Mouse (Mus musculus): ENCODE data around the gene Ryk.
"Not testable (repeated sequence)": the region's sequence is repeated elsewhere in the genome, so short reads cannot be mapped to it uniquely, and the experiment has no call there.

Gene Ryk

DNA sequence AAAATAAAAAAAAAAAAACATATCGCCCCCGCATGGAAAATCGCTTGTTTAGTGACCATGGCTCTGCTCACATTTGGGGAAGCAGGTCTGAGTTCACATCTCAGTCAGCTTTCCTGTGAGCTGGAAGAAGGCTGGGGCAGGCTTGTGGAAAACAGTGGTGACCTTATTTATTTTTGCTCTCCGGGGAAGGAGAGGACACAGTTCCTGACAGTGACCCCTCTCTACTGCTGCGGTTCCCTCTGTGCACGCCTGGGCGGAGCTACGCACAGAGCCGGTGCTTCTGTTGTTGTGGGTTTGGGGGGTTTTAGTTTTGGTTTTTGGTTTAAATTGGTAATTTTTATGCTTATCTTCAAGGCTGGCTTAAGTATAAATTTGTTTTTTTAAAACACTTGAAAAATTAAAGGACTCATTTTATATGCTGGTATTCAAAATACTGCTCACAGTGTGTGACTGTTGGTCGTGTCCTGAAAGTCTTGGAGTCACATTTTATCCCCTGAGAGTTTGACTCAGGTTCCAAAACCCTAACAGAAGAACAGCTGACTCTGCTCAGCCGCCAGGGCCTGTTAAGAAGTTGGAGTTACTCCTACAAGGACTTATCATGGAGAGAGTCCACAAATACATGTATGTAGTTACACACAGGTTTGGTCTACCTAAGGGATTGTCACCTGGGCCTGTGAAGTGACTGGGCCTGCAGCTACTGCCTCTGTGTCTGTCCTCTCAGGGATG is 73.0 kb downstream of the Ryk start:
- no peak for DNase-seq

DNA sequence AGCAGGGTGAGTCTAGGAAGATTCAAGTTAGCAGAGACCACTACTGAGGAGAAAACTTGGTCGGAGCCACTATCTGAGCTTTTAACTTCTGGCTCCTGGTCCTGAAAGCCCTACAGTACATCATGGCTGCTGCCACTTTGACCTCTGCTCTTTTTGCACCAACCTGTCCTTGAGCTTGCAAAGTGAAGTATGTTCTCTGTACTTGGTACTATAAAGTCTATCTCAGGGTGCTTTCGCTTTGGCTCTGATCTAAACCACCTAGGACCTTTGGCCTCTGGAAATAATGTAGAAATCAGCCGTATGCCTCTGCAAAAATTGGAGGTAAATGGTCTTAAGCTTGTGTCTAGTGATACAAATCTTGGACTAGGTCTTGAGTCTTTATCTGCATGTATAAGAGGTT is 76.8 kb downstream of the Ryk start:
- DNase-seq: no peak

DNA sequence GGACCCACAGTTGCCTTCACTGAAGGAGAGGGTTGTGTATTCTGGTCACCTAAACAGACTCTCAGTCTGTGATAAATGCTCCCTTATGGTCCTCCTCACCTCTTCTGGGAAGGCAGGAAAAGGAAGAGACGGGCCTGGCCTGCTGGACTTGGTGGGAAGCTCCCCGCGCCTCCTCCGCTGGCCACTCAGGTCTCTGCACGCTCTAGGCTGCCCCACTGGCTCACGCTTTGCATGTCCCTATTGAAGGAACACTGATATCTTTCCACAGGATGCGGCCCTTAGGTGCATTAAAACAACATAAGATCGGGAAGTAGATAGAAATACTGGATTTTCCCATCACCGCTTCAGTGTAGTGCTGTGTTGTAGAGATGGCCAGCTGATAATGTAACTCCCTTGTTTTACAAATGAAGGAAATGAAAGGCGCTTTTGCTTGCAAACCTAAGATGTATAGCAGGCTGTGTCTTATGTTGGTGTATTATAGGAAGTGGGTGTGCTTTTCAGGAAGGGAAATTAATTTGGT is 77.9 kb downstream of the Ryk start:
- DNase-seq: no peak

GRCm38 (mm10) chr9:102913597-102913996 is 78.9 kb downstream of the Ryk start:
- DNase-seq: not testable (repeated sequence)

GRCm38 (mm10) chr9:102914583-102914982 is 79.9 kb downstream of the Ryk start:
- DNase-seq: no peak

- no peak for DNase-seq
Measured at GRCm38 (mm10) chr9:102915292-102915854, 80.7 kb downstream of the Ryk start.

DNA sequence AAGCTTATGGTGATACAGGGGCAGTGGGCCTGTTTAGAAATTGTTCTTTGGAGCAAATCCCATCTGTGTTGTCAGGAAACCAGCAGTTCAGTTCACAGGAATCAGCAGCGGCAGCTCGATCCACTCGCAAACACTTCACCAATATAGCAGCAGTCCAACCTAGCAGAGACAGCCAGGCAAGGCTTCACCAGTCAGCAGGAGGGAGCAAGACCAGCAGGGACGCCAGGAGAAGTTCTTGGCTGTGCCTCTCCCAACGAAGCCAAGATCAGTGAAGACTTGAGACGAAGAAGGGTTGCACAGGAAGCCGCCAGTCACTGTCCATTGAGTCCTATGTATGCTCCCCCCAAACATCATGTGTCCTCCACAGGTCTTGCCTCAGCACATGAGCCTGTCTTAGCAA is 81.4 kb downstream of the Ryk start:
- no peak for DNase-seq

GRCm38 (mm10) chr9:102917532-102918129 is 82.9 kb downstream of the Ryk start:
- no peak for DNase-seq

- DNase-seq: no peak
Measured at GRCm38 (mm10) chr9:102919486-102919885, 84.8 kb downstream of the Ryk start.

GRCm38 (mm10) chr9:102921791-102922190 is 87.1 kb downstream of the Ryk start:
- DNase-seq: no peak

- no peak for DNase-seq
Measured at GRCm38 (mm10) chr9:102922866-102923434, 88.2 kb downstream of the Ryk start.

DNA sequence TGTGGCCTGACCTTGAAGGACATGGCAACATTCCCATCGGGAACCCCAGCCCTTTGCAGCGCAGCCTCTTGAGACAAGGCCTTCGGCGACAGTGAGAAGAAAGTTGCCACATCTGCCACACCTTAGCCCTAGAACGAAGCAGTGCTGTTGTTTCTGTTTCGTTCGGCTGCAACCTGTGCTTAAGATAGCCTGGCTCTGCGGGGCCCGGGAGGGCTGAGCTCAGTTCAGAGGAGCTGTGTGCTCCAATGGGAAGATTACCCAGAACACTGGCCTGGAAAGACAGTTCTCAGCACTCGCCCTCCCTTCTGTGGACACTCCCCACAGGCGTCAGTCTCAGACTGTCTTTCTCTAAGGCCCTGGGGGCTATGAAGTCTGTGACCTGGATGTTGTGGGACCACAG is 89.1 kb downstream of the Ryk start:
- no peak for DNase-seq

GRCm38 (mm10) chr9:102924627-102925316 is 90.1 kb downstream of the Ryk start:
- DNase-seq: no peak

DNA sequence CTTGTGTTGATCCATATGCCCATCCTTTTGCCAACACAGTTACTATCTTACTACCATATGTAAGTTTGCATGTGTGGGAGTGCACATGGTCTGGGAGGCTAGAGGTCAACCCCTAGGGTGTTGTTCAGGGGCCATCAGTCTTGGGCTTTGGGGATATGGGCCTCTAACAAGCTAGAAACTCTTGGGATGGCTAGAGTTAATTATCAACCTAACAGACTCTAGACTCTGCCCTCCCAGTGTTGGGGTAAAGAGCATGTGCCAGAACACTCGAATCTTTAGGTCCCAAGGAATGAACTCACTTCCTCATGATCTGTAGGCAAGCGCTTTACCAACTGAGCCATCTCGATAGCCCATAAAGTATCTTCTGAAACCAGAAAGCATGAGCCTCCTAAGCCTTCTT is 91.4 kb downstream of the Ryk start:
- no peak for DNase-seq

DNA sequence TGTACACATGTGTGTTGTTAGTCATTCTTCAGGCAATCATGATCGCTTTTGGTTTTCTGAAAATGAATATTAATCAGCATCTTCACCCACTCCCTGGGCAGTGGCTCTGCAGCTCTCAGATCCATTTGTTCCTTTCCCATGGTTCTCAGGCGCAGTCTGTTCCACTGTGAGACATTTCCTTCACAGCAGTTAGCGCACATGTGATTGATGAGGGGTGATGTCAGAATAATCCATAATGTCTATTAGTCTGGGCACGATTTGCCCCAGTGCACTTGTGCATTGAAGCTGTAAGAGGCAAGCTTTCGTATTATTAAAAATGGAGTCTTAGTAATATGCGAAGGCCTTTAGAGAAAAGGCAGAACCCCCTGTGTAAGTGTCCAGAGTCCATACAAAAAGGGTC is 95.1 kb downstream of the Ryk start:
- DNase-seq: no peak

DNA sequence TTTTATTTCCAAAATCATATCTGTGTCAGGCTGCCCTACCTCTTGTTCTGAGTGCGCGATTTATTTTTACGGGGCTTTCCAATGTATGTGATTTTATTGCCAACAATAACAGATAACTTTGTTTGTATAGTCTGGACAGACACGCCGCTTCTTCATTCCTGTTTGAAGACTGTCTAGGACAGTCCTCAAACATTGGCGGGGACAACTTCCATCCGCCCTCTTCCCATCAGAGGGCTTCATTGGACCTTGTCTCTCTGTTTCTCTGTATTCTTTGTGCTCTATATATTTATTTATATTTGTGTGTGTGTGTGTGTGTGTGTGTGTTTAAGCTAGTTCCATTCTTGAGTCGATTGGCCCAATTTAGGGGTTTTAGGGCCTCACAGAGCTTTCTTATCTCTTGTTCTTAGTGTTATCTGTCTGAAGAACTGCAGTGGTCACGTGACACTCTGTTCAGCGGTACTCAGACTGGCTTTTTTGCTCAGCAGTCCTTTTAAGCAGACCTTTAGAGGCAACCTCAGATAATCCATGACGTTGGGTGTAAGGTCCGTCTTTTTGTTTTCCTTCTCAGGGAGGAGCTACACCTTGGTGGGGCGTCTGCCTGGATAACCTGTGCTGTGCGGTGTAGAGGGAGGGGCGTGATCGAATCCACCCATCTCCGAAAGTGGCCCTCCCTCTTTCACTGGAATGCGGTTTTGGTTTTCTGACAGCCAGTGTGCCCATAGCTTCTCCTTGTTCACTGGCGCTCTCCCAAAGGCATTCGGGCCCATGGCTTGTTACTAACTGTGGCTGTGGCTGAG is 99.4 kb downstream of the Ryk start:
- DNase-seq: no peak

DNA sequence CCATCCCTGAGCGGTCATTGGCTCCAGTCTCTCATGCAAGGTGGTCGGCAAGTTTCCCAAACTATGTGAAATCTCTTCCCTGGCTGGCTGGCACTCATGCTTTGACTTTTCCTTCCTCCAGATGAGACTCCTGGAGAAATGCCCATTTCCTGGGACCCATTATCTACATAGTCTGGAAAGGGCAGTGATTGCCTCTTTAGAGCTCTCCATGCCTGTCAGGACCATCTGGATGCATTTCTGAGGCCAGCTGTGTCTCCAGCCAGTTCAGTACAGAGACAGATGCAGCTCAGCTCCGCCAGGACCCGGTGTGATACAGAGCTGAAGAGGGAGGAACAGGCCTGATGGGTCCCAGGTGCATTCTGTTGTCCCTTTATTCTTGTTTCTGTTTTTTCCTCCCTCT is 107.5 kb downstream of the Ryk start:
- DNase-seq: no peak

DNA sequence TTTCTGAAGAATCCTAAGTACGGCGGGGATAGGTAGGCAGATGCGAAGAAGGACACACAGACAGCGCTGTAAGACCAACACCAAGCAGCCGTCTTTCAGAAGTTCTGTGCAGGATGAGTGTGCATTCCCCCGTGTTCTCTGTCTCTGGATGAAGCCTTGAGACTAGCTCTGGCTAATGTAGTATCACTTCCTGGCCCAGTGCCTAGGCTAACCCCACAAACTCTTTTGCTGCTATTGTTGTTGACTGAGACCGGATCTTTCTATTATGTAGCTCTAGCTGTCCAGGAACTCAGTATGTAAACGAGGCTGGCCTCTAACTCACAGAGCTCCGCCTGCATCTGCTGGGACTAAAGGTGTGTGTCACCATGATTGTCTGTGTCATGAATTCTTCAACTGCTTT is 110.2 kb downstream of the Ryk start:
- no peak for DNase-seq

DNA sequence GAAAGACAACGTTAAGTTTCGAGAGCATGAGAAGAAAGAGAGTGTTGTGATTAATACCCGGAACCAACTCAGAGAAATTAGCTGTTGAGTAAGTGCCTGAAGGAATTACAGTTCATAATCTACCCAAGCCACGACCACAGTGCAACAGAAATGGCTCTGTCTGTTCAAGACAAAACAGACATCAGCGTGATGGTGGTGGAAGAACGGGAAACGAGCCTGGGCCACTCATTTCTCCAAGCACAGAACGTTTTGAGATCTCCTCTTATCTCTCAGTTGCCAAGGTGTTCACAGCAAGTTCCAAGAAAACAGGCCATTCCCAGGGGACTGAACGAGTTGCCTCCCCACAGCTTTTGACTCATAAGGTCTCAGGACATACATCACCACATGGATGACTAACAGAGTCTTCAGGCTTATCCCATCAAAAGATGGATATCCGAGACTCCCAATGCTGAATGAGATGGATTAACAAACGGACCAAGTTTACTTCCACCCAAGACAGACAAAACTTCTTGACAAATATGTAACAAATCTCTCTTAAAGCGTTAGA is 111.8 kb downstream of the Ryk start:
- DNase-seq: no peak

DNA sequence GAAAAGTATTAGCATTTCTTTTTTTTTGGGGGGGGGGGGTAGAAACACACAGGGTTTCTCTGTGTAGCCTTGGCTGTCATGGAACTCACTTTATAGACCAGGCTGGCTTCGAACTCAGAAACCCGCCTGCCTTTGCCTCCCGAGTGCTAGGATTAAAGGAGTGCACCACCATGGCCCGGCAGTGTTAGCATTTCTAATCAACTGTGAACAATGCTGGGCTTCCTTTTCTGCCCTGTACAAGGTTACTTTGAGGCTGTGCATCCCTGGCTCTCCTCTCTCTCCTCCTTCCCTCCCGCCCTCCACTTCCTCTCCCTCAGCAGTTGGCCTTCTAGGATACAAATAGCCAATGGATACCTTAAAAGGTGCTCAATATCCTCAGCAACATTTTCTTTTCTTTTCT is 114.0 kb downstream of the Ryk start:
- no peak for DNase-seq

- DNase-seq: no peak
Measured at GRCm38 (mm10) chr9:102951091-102951994, 116.6 kb downstream of the Ryk start.
